Mouse (Mus musculus) right cerebral cortex, postnatal 14 days (tissue): ENCODE measurements at regions not wholly inside any gene's neighbourhood (a gene's known extent, or its start where the extent isn't known, plus 50 kb on each side); places are given as distances from the start of the nearest gene placed in this dataset.

Source experiments
- DNase-seq: peaks from one replicate; pipeline ENCODE4 v3.0.0; 2022

DNA sequence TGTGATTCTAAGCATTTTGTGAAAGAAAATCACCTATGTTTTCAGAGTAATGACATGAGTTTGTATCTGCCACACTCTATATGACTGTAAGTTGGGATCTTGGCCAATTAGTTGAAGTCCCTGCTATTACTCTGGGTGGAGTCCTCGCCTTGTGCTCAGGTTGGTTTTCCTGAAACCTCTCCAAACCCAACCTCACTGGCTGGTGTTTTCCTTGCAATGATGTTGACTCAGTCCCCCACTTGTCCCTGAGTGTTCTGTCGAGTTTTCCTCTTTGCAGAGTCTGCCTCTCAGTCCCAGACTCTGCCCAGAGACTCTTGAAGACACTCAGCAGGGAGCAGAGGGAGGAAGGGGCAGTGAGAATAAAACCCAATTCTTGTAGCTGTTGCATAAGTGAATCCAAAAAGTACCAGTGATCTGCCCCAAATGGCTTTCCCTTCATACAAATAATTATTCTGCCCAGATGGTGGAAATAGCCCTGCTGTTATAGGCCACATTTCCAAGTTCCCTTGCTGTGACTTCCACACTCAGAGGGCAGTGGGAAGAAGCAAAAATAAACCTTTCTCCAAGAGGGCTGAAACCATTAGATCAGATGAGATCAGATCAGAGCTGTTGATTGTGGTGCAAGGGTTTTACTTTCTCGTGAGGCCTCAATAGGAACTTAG is 694.3 kb downstream of the Hs3st4 start:
- DNase-seq: no peak

DNA sequence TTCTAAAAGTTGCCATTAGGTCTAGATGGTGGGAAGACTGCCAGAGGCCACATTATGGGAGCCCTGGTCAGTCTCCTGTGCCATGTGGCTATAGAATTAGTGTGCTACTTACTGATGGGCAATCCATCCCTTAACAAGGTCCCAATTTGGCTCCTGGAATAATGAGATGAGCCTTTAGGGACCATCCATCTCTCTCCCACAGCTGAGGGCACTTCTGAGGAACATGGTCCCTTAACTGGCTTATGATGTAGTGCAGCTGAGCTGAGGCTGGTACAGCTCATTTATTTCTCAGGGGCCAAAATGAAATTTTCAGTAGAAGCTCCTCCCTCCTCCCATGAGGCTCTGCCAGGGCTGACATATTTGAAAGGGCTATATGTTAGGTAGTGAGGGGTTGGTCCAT is 697.9 kb downstream of the Hs3st4 start:
- DNase-seq: no peak

DNA sequence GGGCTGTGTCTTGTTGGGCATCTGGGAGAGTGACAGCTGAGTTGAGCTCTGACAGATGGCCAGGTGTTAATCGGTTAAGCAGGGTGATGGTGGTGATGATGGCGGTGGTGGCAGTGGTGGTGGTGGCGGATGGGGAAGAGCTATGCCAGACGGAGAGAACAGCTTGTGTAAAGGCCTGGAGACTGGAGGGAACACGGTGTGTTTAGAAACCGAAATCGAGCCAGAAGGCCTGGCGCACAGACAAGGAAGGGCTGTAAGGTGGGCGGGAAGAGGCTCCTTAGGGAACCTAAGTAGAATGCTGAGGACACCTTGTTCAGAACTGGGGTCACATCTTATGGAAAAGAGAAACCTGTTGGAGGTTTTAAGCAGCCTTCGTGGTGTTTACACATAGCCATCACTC is 698.5 kb downstream of the Hs3st4 start:
- peak; percentile 61 for DNase-seq

DNA sequence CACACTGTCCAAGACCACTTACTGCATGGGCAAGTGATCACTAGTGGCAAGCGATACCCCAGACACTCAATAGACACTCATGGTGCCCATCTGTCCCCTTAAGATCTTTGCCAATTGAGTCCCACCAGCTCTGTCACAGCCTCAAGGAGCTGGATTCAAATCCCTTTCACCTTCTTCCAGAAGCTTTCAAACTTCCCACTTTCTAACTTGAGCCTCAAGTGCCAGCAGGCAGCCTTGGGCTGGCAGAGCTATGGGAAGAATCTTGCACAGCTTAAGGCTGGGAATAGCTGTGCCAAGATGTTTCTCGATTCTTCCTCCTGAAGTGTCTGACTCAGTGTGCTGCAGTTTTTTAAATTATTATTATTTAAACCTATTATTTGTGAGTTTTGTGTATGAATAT is 699.2 kb downstream of the Hs3st4 start:
- peak; percentile 10 for DNase-seq

DNA sequence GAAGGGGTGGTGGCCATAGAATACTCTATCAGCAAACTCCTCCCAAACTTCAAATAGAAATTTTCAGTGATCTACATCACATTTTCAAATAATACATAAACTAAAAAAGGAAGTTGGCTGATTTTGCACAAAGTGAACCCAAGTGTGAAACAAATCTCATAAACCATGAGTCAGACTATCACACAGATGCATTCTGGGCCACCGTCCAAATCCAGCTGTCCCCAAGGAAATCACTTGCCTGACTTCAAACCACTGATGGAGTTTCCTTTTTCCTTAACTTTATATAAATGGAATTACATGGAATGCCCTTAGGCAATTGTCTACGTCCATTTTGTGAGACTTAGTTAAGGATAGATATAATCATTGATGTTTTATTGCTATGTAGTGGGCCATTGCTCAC is 702.8 kb downstream of the Hs3st4 start:
- peak; percentile 61 for DNase-seq

DNA sequence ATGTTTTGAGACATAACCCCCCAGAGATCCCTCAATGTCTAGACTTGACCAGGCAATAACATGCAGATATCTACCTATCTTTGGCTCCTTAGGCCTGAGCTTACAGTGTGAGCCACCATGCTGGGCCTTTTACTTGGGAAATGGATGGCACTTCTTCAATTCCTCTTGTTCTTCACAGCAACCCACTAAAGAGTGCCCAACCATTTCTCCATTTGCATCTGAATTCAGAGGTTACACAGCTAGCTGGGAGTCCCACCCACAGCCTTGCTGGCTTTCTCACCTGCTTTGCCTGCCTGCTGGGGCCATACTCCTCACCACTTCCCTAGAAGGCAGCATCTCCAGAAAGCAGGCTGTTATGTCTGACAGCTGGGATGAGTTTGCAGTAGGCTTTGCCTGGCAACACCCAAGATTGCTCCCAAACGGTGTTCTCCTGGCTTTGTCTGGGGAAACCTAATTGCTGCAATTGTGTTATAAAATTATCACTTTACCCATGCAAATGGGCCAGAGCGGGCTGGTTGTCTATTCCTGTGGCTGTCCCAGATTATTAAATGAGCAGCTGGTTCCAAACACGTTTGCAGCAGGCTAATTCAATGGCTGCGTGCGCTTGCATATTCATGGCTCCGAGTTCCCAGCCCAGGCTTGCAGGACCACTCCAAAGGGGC is 721.6 kb downstream of the Hs3st4 start:
- no peak for DNase-seq

DNA sequence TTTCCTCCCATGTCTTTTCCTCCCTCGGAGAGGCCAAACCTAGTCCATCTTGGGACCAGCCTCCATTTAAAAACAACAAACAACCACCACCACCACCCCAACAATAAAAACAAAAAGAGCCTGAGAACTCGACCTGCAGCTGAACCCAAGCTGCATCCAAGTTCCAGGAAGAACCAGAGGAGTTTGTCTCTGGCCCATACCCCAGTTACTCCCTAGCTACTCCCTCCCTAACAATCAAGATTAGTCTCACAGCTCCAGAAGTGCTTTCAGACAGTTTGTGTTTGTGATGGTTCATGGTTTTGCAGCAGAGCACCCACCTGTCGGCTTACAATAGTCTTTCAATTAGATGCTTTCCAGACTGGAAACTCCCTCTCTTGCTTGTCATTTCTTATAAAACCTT is 724.5 kb downstream of the Hs3st4 start:
- DNase-seq: no peak

DNA sequence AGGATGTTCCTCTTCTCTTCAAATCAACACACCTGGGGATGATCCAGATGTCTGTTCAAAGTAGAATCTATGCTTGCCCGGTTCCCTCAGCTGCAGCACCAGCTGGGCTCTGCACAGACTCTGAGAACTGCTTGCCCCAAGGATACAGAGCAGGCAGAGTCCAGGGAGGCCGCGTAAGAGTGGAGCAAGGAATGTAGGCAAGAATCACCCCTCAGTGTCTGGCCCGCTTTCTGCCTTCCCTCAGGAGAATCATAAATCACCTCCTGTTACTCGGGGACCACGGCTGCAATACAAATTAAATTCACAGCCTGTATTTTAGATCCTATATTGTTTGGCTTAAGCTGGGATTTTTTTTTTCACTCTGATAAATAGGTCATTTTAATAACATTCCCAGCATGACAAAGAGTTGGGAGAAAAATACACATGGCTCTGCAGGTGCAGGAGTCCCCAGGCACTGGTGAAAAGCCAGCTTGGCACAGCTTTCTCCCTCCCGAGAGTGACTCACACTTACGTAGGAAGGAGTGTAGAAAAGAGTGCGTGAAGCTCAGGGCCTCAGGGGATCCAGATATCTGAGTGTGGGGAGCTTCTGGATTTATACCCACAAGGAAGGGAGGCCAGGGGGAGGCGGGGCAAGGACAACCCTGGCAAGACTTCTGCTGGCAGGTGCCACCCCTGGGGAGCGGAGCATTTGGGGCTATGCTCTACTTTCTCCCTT is 726.3 kb downstream of the Hs3st4 start:
- DNase-seq: peak; percentile 45

DNA sequence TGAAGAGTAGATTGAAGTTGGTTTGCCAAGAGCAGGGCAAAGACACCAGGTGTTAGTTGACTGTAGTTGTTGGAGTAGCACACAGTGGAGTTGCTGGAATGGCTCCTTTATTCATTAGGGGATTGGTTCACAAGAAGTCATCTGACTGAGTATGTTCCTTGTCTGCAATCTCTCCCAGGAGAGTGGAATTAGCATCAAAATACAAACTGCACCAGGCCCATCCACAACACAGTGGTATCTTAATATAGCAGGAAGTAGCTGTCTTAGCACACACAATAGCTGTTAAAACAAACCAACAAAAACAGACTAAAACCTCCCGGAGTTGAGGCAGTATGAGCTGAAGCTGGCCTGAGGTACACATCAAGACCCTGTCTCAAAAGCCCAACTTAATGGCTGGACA is 723.5 kb upstream of the Kdm8 start:
- no peak for DNase-seq

DNA sequence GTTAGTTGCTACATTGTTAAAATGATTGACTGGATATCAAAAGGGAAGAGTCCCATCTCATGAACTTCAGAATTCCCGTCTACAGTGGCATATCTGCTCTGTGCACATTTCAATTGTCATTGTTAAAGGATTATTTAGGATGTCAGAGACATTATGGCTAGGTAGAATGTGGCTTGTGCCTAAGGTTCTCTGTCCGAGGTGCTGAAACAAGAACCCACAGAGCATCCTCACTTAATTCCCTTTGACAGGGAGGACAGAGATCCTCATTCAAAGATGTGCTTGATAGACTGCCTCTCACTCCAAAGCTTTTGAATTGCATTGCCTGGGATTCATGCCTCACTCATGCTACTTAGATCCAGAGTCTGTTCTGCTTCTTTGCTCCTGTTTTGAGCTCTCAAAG is 702.4 kb upstream of the Kdm8 start:
- no peak for DNase-seq

DNA sequence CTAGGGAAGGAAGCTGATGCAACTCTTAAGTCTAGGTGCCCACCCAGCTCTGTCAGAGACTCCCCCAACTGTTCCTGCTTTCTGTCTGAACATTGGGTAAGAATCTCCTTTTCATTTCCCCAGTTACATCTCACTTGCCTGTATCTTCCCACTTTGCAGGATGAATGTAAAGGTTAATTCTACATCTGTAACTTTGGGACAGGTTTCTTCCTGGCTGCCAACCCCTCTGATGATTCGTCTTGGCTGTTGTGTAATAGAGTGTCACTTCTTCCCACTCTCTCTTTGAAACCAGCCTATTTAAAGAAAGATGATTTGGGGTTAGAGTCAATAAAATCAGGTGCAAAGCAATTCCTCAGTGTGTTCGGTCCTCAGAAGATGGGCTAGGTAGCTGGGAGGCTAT is 698.2 kb upstream of the Kdm8 start:
- no peak for DNase-seq

DNA sequence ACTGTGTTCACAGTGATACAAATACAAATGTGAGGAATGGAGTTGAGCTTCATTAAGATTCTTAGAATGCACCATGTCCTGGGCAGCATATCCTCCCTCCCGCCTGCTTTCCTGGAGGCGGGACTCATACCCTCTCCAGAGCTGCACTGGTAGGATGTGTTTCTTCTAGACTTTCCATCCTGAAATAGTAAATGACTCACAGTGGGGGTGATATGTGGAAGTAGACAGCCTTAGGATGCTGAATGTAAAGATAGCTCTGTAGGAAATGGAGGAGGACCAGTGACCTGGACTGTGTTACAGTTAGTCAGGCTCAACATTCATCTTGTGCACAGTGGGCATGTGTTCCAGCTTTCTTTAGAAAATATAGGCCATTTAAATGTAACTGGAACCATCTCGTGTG is 696.1 kb upstream of the Kdm8 start:
- peak; percentile 26 for DNase-seq

DNA sequence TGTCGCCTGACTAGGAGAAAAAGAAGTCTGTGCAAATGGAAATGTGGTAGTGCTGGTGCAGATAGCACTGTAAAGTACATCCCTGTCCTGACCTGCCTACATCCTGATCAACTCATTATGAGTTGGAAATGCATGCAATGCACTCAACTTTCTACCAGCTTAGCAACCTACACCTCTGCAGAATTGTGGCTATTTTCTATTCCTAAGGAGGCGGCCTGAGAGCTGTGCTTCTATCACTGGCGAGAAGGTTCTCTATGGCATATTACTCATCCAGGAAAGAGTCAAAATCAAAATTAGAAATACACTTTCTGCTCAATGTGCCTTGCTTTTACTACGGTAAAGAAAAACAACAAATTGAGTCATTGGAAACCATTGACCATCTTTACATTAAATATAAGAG is 685.4 kb upstream of the Kdm8 start:
- no peak for DNase-seq

DNA sequence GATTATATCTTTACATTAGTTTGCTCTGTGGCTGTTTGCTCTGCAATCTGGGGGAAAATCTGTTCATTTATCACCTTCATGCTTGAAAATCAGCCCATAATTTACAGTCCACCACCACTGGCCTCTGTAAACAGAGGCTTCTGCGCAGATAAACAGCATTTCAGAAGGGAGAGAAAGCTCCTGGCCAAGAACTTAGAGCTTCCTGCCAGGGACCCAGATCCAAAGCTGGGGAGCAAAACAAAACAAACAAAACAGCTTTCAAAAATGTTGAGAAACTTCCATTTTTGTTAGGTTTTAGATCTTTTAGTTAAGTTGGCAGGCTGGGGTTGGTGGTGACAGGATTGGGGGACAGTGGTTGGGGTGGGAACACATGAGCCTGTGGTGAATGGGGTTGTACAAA is 666.7 kb upstream of the Kdm8 start:
- no peak for DNase-seq

DNA sequence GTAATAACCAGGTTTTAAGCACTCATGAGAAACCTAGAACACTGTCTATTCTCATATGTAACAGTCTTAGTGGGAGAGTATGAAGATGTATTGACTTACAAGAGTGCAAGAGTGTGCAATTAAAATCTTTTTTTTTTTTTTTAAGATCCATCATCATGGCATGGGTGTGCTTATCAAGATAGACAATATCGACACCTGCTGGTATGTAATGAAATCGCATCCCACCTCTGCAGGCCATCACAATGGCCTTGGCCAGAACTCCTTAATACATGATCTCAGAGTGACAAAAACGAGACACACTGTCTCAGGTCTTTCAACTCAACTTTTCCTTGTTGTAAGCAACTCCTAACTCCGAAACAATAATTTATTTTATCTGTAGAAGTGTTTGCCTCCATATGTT is 661.7 kb upstream of the Kdm8 start:
- no peak for DNase-seq

DNA sequence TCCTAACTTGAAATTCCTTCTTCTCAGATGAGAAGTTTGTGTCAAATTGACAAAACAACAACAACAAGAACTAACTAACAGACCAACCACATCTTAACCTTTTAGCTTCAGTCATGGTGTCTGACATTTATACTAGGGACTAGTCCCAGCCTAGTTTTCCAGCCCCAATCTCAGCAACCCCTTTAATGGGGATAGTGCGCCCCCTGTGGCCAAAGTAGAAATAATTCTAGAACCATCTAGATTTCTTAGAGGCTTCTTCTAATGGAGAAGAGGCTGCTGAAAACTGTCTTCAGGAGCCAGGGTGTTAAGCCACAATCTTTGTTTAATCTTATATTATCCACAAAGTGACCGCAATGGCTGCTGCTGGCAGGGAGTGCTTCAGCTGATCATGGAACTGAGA is 659.5 kb upstream of the Kdm8 start:
- DNase-seq: no peak

DNA sequence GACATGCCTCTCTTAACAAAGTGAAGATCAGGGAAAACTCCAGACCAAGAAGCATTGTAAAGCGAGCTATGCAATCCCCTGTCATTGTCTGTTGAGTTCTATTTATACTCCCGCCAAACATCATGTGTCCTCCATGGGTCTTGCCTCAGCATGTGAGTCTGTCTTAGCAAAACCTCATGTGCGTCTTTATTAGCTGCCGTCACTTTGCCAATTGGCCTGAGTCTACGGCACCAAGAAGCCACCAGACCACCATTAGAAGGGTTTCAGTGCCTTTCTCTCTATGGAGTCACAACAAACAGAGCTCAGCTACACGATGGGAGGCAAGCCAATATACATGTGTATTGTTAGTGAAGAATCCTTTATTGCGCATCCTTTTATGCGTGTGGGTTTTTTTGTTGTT is 658.6 kb upstream of the Kdm8 start:
- DNase-seq: no peak

DNA sequence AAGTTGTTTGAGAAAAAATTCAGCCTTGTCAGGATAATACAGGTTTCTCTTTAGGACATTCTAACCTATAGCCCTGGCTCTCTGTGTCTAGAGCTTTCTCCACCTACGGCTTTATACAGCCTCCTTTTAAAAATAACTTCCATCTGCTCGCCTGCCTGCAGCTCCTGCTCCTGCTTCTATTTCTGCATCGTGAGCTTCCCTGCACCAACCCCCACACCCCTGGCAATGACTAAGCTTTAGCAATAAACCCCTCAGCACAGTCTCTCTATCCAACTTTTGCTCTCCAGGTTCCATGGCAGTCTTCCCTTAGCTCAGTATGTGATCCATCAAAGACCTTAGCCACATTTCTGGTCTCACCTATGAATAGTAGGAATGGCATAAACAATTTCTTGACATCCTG is 655.7 kb upstream of the Kdm8 start:
- DNase-seq: peak; percentile 44

DNA sequence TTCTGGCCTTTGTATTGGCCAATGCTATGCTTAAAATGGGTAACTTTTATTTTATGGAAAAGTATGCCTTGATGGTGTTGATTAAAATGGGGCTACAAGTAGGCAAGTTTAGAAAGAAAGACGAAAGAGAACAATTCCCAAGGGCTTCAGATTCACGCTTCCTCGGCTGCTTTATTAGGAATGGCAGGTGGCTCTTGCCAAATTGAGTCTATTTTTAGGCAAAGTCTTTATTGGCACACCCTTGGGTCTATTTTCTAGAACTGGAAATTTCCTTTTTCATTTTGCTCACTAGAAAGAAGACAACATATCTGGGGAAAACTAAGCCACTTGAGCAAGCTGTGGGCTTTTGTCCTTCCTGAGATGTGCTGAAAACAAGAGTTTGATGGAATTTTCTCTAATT is 641.4 kb upstream of the Kdm8 start:
- DNase-seq: no peak

DNA sequence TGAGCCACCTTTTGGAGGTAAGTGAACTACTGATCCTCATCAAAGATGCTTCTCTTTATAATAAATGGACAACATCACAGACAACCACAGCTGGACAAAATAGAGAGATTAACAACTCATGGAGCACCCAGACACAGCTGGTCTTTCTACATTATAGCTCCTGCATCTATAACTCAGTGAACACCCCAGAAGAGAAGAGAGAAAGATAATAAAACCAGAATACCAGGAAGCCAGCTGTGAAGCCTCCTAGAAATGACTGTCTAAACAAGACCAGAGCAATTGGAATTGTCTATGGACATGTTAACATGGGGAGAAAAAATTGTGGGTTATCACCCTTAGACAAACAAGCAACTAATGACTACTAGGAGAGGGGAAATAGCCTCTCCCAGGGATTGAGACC is 609.8 kb upstream of the Kdm8 start:
- DNase-seq: no peak

DNA sequence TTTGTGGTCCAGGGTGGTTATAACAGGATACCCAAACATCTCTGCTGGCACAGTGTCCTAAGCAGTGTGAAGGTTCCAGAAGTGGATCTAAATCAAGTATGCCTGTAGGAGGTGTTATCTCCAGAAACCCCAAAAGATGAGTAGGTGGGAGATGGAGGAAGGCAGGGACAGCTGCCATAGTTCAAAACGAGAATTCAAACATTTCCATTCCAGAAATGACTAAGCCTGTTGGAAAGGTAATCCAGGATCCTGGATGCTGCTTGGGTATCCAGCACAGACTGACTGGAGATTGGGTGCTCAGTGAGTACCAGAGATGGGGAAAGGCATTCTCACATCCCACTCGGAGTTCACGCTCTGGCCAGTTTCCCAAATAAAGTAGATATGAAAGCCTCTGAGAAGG is 607.9 kb upstream of the Kdm8 start:
- peak; percentile 4 for DNase-seq

DNA sequence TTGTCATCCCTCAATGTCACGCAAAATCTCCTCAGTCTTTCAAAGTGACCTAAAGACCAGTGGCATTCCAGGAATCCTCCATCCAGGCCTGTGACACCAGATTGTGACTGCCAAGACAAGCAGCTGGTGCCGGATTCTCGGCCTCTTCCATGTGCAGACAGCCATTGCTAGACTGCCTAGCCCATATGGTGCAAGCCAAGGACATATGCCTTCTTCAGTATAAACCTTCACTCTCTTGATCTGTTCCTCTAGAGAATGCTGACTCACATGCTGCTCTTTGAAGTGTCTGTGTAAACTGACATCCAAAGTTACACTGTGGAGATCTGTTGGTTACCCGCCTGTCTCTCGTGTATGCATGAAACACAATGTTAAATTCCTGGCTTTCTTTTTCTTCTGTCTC is 589.4 kb upstream of the Kdm8 start:
- DNase-seq: peak; percentile 16

DNA sequence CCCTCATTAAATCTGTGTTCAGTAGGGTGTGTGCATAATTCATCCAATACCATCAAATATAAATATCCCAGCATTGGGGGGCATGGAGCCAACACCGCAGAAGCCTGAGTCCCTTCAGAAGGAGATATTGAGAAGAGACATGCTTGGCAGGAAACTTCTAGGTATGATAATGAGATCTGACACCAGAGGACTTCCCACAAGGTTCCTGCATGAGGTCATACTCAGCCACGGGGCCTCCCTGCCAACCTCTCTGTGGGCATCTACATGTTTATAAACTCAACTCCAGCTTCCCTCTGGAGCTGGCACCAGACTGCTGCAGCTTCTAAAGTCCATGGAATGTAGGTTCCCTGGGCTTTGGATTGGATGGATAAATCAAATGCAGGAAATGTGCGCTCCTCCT is 587.4 kb upstream of the Kdm8 start:
- no peak for DNase-seq

DNA sequence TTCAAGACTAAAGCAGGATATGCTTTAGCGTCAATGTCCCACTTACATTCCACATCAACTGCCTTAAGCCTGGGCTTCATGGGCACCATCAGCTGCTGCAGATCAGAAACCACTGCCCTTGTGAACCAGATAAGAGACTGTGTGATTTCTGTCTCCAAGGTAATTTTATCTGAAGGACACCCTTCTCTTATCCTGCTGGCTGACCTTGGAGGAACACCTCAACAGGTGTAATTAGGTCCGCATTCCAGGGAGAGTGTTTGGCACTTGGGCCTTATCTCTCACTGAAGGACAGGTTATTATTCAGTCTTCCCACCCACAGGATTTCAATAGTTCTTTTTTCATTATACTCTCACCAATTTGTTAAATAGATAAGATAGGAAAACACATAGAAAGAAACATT is 583.1 kb upstream of the Kdm8 start:
- no peak for DNase-seq
